Mouse (Mus musculus): ENCODE measurements around the gene Ccdc69.

- TF ChIP-seq CTCF (IDR thresholded peaks at IDR 0.05; ENCODE audit: control insufficient read depth, insufficient read depth, low read length) (no peak), POLR2A (IDR thresholded peaks at IDR 0.05; ENCODE audit: borderline replicate concordance, control insufficient read depth, low read depth, low read length) (no peak)
These were observed 54.3 kb downstream of the Ccdc69 start for GRCm38 (mm10) chr11:55023583-55023982.

All from bone marrow, adult 2 months (tissue).